Mouse (Mus musculus): ENCODE measurements around the gene Rpusd1.

Gene Rpusd1

DNA sequence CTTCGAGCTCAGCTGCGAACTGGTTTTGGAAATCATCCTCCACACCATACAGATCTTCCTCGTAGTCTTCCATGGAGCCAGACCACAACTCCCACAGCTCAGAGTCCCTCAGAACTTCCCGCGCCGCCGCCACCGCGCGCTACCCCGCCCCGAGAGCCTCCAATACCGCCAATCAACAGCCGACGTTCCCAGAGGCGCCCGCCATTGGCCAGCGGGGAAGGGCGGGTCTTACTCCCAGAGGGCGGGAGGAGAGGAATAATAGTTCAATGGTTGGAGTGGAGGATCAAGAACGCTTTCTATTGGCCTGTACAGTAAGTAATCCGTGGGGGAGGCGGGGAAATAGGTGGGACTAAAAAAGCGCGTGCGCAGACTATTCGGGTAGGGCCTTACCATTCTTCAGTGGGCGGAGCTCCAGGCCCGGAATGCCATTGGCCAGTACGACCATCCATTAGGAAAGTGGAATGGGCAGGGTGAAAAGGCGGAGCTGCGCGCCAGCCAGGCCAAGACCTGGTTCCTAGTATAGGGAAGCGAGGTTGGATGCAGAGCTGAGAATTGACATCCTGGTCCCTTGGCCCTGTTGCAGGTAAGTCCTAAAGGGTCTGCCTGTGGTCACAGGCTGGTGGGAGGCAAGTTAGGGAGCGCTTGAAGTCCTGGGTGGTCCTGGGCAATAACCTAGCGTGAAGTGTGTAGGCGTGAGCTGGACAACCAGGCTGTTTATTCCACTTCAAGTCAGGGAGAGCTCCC is at the start of gene Rpusd1, which contains the start of gene Chtf18:
TSS of gene Rpusd1 (plus strand) at position 406 of the 744 bp plus-strand sequence.
TSS of gene Chtf18 (minus strand) at position 155 of the 744 bp plus-strand sequence.
- DNase-seq: peak; percentile 100

DNA sequence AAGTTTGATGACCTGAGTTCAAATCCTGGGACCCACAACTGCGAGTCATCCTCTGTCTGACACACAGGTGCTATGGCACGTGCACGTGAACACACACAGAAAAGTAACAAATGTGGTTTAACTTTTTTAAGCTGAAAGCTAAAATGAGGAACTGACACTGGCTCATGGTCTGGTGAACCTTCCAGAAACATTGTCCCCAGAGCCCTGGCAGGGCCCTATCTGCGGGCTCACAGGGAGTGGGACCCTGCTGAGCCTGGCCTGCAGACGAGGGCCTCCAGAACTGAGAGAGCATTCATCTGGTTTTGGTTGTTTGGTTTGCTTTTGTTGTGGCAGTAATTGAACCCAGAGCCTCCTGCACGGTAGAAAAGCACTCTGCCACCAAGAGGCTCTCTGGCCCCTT is 49.5 kb upstream of the Rpusd1 start:
- no peak for DNase-seq

DNA sequence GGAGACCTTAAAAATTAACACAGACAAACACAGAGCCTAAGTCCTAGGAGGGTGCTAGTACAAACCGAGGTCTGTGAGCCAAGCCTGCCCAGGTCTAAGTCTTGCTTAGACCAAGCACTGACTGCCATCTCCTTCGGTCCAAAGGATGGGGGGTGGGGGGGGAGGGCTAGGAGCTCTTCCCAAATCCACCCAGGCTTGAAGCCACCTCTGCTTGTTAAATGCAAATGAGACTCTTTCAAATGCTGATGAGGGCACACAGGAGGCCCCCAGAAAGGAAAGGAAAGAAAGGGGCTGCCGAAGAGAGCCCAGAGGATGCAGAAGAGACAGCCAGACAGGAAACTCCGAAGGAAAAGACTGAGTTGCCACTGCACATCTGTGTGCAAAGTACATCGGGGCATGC is 47.7 kb upstream of the Rpusd1 start:
- DNase-seq: no peak

DNA sequence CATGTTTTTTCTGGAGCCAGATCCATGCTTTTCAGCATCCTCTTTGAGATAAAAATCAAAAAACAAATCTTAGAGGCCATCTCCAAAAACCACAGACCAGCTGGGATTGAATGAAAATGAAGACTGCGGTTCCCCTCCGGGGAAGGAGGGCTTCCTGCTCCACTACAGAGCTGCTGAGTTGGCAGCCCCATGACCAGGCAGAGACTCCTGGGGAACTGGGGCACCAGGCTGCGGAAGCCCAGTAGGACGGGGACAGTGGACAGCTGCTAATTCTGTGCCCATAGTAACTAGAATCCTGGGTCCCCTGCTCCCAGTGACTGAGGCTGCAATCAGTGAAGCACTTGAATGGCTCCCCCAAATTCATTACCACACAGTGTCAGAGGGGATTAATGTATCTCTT is 45.8 kb upstream of the Rpusd1 start:
- no peak for DNase-seq

DNA sequence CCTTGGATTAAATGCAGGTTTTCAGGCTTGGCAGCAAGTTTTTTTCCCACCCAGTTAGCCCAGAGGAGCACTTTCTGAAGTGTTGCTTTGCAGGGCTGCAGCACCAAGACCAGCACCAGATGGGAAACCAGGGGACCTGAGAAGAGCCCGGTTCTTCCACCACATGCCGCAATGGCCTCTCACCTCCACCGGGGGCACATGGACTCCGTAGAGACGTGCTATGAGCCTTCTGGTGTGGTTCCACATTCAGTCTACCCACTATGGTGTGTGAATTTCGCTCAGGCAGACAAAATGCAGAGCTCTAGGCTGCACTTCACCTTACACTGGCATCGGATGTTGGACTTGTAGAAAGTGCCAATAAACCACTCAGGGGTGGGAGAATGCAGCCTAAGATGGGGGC is 41.1 kb upstream of the Rpusd1 start:
- DNase-seq: no peak

DNA sequence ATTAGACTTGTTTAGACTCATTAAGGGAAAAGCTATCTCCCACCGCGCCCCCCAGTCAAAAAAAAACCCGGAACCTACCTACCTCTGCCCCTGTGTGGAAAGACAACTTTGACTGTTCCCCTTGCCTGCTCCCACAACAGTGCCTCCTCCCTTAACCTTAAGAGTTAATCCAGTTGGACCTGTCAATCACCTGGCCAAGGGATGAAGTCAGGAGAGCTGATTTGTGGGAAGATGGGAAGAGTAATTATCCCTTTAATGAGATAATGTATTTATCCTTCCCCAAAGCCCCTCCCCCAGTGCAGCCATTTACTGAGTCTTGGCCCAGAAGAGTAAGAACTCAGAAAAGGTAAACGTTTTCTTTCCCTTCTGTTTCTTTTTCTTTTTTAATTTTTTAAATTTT is 38.5 kb upstream of the Rpusd1 start:
- no peak for DNase-seq

DNA sequence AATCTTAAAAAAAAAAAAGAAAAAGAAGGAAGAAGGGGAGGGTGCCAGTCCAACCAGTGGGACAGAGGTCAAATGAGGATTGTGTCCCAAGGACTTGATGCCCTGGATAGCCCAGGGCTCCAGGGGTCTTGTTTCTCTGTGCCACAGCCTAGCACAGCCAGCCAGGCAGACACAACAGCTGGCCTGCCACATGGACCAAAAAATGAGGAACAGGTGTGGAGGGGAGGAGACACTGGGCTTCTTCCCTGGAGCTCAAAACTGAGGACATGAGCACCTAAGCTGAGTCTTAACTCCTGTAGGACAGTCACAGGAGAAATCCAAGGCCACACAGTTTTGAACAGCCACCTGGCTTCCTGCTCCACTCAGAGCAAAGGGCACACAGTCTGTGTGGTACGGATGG is 31.2 kb upstream of the Rpusd1 start:
- no peak for DNase-seq

DNA sequence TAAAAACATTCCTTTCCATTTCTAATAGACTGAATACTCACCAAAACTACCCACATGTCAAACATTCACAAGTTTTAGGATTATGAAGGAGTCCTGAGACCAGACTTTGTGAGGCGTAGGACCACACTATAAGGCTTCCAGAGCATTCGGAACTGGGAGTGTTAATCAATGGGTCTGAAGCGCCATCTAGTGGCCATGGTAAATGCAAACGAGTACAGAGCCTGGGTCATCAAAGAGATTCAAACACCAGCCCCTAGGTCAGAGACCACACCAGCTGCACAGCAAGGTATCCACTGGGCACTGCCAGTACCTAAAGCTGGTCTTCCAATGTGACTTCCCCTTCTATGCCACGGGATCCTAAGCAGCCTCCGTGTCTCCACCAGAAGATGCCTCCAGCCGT is 29.0 kb upstream of the Rpusd1 start:
- peak; percentile 37 to 59 for DNase-seq

DNA sequence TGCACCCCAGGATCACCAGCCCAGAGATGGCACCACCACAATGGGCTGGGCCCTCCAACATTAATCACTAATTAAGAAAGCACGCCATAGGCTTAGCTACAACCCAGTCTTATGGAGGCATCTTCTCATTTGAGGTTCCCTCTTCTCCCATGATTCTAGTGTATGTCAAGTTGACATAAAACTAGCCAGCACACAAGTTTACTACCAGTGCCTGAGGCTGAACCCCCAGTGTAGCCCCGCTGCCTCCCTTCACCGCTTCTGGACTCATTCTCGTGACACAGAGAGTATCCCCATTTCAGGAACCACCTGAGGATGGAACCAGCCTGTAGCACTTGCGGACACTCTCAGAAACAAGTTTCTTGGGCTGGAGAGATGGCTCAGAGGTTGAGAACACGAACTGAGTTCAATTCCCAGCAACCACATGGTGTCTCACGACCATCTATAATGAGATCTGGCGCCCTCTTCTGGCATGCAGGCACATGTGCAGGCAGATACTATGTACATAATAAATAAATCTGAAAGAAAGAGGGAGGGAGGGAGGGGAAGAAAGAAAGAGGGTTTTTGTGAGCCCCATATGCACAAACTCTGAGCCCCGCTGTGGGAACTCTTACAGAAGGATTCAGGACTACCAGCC is 26.5 kb upstream of the Rpusd1 start:
- no peak for DNase-seq

DNA sequence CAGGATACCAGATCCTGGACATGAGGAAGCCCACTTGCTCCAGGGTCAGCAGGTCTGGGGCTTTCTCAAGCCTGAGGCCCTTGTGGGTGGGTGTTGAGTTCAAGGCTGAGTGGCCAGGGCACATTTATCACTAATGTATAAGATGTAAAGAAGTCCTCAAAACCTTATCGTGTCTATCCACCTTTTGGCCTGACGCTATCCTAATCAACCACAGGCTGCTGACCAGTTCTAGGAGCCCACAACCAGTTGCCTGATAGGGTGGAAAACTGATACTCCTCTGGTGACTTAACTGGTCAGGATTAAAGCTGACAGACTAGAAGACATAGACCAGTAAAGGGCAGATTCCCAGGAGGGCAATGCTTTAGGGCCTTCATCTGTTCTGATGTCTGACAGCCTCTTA is 17.5 kb upstream of the Rpusd1 start:
- DNase-seq: no peak

DNA sequence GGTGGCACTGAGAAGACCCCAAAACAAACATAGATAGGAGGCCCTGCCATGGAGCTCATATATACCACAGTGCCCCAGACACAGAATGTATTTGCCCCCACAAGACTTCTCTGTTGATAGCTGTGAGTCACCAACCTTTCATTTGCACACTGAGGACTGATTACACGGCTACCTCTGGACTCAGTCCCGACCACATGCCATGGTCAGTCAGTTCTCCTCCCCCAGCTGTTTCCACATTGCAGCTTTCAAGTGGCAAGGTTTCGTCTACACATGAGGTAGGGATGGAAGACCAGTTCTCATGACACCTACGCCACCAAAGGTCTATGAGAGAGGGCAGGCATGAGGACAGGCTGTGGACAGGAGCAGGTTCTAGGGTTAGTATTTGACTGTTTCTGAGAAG is 16.3 kb upstream of the Rpusd1 start:
- DNase-seq: no peak

DNA sequence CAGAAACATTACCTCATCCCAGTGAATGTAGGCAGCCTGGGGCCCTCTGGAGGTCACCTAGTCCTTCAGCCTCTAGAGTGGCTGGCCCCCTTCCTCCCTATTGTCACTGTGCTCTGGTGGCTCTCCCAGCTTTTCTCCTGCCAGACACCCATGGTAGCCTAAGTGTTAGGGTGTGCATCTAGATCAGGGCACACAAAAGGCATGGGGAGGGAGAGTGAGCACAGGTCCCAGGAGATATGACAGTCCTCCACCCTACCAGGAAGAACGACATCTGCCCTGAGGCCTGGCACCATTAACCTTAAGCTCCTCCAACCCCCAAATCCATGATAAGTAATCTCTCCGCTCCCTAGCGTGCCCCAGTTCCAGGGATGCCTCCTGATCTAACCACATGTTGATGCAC is 11.8 kb upstream of the Rpusd1 start:
- no peak for DNase-seq

DNA sequence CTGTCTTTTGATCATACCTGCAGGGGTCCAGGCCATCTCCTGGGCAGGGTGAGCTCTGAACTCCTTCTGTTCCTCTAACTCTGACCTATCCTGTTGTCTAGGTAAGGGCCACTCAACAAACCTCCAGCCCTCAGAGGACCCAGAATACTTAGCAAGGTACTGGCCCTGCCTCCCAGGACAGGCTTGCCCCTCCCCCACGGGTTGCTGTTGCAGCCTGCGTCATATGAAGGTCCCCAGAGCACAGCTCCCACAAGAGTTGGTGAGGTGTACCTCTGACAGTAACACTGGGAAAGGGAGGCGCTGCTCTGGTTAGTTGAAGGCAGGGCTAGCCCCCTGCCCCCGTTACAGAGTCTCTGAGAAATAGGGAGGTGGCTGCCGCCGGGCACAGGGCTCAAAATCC is 11.3 kb upstream of the Rpusd1 start:
- no peak for DNase-seq

DNA sequence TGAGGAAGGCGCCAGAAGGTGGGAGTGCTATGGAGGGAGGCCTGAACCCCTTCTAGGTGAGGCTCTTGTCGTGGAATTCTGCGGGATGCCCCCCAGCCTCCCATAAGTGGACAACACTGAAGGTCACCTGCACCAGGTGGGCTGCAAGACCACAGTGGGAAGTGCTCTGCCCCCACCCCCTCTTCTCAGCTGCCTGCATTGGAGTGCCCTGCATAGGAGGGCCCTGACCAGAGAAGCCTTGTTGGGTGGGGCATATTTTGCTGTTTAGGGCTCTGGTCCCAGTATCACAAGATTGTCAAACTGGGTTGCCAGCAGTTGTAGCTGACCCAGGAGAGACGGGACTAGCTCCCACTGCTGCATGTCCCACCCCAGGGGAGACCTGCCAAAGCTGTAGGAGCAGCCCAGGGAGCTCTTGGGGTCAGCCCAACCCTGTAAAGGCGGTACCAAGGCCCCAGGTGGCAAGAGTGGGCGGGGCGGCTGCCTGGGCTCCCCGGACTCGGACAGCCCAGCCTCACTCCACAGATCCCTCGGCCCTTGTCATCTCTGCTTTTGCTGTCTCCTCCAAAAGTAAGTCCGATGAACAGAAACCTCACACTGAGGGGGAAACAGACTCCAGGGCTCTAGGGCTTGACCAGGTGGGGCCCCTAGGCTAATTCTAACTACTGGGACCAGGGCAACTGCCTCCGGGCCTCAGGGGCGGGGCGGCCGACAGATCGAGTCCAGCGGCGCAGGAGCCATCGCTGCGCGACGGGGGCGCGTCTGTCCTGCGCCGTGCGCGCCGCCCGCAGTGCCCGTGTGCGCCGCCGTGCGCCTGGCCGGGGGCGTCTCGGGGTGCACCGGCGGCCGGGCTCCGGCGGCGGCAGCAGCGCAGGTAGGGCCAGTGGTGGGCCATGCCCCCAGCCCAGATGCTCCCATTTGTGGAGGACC is 10.5 kb upstream of the Rpusd1 start, which contains the start of gene Gng13:
TSS of gene Gng13 (plus strand) at position 461 of the 927 bp plus-strand sequence.
- no peak for DNase-seq

DNA sequence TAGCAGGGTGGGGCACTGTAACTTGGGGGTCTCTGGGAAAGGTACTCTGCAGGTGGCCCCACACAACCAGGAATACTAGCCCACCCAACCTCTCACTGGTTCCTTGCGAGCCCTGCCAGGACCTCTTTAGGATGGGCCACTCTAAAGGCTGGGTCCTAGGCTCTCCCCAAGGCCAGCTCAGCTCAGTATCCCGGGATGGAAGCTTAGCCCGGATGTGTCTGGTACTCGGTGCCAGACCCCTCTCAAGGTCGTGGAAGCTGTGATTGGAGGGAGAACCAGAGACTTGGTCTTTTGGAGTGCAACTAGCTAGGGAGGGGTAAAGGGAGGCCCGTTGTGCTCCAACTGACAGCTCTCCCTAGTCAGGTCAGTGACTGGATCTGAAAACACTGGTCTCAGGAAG is 9.8 kb upstream of the Rpusd1 start:
- no peak for DNase-seq

DNA sequence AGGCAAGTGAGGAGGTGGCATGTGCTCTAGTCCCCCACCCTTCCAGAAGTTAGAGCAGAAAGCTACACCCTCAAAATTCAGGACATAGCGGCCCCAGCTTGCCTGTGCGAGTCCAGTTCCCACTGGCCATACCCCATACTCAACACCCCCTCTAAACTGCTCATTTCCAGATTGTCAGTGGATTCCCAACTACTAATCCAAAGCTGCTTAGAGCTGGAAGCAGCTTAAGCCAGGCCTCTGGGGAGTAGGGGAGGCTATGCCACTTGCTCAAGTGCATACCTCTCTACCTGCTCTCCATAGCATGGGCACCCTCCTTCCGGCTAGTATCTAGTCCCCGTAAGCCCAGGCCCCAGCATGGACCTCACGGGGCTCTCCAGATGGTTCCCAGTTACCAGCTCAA is 6.0 kb upstream of the Rpusd1 start:
- no peak for DNase-seq

DNA sequence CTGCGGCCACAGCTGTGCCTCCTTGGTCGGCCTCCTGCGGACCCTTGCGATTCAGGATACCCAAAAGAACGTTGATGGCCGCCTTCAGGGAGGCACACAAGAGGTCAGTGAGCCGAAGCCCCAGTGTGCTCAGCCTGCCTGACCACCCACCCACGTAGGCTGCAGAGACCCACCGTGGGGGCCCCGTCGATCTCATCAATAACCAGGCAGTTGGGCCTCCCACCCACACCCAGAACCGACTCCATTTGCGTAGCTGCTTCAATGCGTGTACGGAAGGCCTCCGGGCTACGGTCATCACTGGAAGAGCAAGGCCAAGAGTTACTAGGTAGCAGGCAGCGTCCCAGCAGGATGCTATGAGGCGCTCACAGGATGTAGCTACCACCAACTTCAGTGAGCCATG is 4.0 kb upstream of the Rpusd1 start:
- DNase-seq: no peak

DNA sequence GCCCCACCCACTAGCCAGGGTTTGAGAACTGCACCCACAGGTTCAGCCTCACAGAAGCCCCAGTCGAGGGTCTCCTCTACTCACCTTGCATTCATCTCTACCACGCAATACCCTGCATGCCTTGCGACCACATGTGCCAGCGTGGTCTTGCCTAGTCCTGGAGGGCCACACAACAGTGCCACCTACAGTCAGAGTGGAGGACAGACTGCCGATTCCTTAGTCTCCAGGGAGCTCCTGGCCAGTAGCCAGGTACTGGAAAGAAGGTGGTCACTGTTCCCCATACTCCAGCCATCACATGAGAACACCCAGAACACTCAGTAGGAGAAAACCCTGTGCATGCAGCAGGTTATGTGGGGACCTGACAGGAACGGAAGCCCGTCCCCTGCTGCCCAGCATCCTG is 3.6 kb upstream of the Rpusd1 start:
- no peak for DNase-seq

DNA sequence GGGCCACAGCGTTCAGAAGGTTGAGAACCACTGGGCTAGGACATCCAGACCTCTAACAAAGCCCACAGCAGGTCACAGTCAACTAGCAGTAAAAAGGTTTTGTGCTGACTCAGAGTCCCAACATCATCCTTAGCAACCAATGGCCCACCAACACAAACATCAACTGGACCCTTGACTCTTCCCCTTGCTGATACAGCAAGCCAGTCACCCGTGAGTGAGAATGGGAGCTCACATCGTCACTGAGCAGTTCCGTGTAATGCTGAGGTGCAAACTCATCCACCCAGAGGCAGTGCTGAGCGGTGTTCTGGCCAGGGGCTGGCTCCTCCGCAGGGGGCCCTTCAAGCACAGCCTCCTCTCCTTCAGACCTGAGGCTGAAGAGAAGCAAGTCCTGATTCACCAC is 2.2 kb upstream of the Rpusd1 start:
- DNase-seq: no peak

DNA sequence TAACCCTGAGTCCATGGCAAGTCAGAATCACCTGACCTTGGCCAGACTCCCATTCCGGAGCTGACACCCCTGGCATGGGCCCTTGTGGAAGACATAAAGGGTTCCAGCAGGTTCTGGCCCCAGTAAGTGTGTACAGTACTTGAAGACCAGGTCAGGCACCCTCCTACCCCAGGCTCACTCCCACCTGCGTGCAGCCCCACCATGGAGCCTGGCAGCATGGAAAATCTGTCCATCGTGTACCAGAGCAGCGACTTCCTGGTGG is 470 bp downstream of the Rpusd1 start:
- DNase-seq: no peak

DNA sequence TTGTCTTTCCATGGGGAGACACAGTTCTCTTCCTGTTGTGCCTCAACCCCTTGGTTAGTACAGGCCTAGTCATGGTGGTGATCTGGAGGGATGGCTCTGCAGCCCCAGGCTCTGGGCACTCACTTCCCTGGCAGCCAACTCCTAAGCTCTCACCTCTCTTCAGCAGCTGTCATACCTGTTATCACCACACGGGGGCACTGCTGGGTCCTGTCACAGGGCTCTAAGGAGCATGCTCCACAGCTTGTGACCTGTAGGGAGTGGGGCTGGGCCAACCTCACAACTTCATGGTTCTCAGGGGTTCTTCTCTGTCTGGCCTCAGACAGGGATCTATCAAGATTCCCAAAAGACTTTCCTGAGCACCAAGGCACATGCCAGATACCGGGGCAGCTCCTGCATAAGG is 4.6 kb downstream of the Rpusd1 start:
- peak; percentile 74 to 81 for DNase-seq

DNA sequence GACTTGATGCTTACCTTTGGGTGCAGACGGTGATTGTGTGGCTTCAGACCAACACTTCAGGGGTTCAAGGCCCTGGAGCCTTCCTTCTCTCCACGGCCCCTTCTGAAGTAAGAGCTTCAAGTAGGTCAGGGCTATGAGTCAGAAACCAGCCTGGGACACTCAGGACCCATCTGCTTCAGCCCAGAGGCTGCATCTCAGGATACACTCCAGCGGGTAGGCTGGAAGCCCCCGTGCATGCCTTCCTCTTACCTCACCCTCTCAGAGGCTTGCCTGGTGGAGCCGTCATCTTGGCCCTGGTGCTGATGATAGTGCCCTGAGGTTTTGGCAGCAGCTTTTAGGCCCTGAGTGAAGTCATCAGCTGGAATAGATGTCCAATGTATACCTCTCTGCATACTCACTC is 7.8 kb downstream of the Rpusd1 start:
- DNase-seq: no peak

DNA sequence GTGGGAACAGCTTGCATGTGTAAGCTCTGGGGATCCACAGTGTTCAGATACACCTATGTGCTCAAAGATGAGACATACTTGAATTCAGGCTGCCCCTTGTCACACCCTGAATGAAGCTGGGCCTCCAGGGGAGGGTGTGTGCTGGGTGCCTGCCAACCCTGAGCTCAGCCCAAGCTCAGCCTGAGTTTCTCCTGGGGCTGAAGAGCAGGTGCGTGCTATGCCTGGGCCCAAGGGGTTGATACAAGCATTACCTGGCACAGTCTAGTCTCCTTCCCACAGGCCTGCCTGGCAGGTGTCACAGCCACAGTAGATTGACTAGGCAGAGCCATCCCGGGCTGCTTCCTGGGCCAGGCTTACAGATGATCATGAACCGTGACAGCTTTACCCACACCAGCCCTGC is 8.3 kb downstream of the Rpusd1 start, which contains the start of gene Mslnl:
TSS of gene Mslnl (plus strand) at position 298 of the 400 bp plus-strand sequence.
- no peak for DNase-seq

DNA sequence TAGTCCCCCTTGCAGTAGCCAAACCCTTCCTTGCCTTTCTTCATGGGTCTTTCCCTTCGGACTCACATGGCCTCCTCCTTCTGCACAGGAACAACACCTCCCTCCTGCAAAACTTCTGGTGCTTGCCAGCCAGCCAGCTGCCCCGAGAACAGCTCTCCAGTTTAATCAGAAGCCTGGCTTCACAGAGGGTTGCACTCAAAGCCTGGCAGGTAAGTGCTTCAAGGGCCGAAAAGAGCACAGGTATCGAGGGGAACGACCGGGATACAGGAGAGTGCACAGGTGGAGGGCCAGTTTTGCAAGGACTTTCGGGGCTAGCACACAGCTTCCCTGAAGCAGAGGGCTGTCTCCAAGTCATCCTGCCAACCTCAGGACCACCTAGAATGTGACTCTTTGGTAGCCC is 11.4 kb downstream of the Rpusd1 start:
- peak in 1 of 2 experiments; percentile 30 for DNase-seq
